Mouse (Mus musculus) kidney, embryonic 15.5 days (tissue): ENCODE measurements at regions not wholly inside any gene's neighbourhood (a gene's known extent, or its start where the extent isn't known, plus 50 kb on each side); places are given as distances from the start of the nearest gene placed in this dataset.
A peak's percentile ranks its signal among the peaks of the same experiment; 100 is the strongest.

ENCODE experiments used
- ATAC-seq: fragments of 200-750 bp; cut with Nextera tagmentation; replicated peaks from 2 replicates; pipeline ENCODE4 v1.8.0; 2017; ENCODE audit warnings: moderate TSS enrichment; ENCODE audit not compliant: low FRiP score
- H3K27ac ChIP-seq: fragments of 300-500 bp; sonication (generic); 2 replicates; pipeline ENCODE4 v1.5.1; 2015; ENCODE audit warnings: mild to moderate bottlenecking, inconsistent platforms
- H3K27me3 ChIP-seq: fragments of 300-500 bp; sonication (generic); 2 replicates; pipeline ENCODE4 v1.6.1; 2015; ENCODE audit warnings: inconsistent platforms
- H3K36me3 ChIP-seq: fragments of 300-500 bp; sonication (generic); 2 replicates; pipeline ENCODE4 v1.6.1; 2015; ENCODE audit warnings: inconsistent platforms
- H3K4me1 ChIP-seq: fragments of 300-500 bp; sonication (generic); 2 replicates; pipeline ENCODE4 v1.6.1; 2015; ENCODE audit warnings: inconsistent platforms
- H3K4me2 ChIP-seq: fragments of 300-500 bp; sonication (generic); 2 replicates; pipeline ENCODE4 v1.6.1; 2015; ENCODE audit warnings: moderate library complexity, mild to moderate bottlenecking, inconsistent platforms
- H3K4me3 ChIP-seq: fragments of 300-500 bp; sonication (generic); replicated peaks from 2 replicates; pipeline ENCODE4 v1.5.1; 2015; ENCODE audit warnings: mild to moderate bottlenecking, inconsistent platforms
- H3K9ac ChIP-seq: fragments of 300-500 bp; sonication (generic); 2 replicates; pipeline ENCODE4 v1.6.1; 2015; ENCODE audit warnings: mild to moderate bottlenecking, inconsistent platforms
- H3K9me3 ChIP-seq: fragments of 300-500 bp; sonication (generic); replicated peaks from 2 replicates; pipeline ENCODE4 v1.6.1; 2016; ENCODE audit warnings: inconsistent platforms
- WGBS: fragments of 180-500 bp; shearing (Covaris S2); methylation state at CpG from one replicate; pipeline ENCODE4 v1.1.7; 2015; ENCODE audit warnings: mixed read lengths; 5-methylcytosine and 5-hydroxymethylcytosine counted together

DNA sequence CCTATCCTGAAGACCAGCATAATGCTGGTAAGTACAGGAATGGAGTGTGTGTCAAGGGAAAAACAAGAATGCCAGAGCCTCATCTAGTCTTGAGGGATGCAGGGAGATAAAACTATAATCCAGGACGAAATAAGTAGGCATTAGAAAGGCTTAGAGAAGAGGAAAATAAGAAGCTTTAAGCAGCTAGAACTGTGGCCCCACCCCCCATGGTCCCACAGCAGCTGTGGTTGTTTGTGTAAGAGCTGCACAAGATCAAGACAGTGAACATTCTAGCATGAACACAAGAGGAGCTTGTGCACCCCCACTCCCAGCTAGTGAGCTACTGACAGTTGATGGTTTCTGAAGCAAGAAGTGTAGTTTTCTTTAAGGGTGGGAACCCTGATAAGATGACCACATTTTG lies 315.9 kb downstream of the Tmem135 start:
- ATAC-seq, result no peak
- Histone ChIP-seq H3K4me3 (no peak overlapping the region), H3K4me1 (no peaks in the 10 kb centered on the region), H3K36me3 (no peaks in the 10 kb centered on the region), H3K9me3 (no peaks in the 10 kb centered on the region), H3K27ac (no peak overlapping the region), H3K9ac (no peak overlapping the region), H3K27me3 (no peaks in the 10 kb centered on the region), H3K4me2 (no peak overlapping the region)
- WGBS, result 74% methylated on average over 1 of the region's 1 CpGs

DNA sequence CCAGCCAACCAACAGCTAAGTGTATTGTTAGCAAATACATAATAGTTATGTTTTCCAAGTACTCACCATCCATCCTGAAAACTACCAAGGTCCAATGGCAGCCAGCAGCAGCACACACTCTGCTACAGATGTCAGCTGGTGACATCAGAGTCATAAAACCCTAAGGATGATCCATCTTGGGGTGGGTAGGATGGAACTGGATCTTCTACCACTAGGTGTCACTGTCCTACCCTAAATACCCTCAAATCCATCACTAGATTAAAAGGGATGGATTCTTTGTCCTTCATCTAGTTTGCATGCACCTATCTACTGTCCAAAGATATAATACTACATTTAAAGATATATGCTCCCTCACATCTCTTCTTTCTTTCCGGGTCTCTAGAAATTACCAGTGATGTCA lies 317.7 kb downstream of the Tmem135 start:
- WGBS, result 88% methylated on average over 1 of the region's 1 CpGs
- no peak overlapping the region for H3K27ac ChIP-seq
- H3K4me2 ChIP-seq, result no peak overlapping the region
- H3K9ac ChIP-seq, result no peak overlapping the region
- H3K27me3 ChIP-seq, result no peaks in the 10 kb centered on the region
- no peak overlapping the region for H3K4me3 ChIP-seq
- no peaks in the 10 kb centered on the region for H3K36me3 ChIP-seq
- no peak; the same call in 1 of the 2 replicates for ATAC-seq
- no peaks in the 10 kb centered on the region for H3K4me1 ChIP-seq
- no peaks in the 10 kb centered on the region for H3K9me3 ChIP-seq

DNA sequence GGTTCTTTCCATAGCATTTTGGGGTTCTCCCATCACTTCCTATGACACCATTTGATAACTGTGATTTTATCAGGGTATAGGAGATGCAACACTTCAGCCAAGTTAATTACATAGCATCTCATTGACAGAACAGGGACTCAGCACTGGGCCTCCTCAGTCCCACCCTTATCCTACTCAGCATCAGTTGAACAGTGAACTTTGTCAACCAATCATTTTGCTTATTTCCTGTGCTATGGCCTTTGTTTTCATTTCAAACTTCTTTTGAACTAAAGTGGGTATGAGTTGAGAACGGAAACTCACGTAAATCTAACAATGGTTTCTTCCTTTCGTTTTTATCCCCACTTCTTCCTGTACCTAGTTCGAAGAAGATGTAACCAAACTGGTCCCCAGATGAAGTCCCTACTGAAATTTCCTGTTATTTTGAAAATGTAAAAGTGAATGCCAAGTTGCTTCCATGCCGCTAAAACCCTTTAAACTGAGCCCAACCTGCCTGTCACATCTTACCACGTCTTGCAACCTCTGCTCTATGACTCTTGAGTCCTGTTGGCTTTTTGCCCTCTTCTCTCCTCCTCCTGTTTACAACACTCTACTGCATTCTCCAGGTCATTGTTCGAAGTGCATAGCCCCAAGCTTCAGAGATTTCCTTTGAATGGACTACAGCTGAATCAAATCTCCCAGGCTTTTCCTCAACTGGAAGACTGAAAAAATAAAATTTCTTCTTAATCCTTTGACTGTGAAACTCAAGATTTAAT lies 329.9 kb downstream of the Tmem135 start:
- Histone ChIP-seq H3K27me3 (no peaks in the 10 kb centered on the region), H3K9me3 (no peaks in the 10 kb centered on the region), H3K4me3 (no peak overlapping the region), H3K9ac (no peak overlapping the region), H3K4me1 (no peaks in the 10 kb centered on the region), H3K27ac (no peak overlapping the region), H3K4me2 (no peak overlapping the region), H3K36me3 (no peaks in the 10 kb centered on the region)
- WGBS, result 71% methylated on average over 7 of the region's 7 CpGs
- ATAC-seq, result no peak

DNA sequence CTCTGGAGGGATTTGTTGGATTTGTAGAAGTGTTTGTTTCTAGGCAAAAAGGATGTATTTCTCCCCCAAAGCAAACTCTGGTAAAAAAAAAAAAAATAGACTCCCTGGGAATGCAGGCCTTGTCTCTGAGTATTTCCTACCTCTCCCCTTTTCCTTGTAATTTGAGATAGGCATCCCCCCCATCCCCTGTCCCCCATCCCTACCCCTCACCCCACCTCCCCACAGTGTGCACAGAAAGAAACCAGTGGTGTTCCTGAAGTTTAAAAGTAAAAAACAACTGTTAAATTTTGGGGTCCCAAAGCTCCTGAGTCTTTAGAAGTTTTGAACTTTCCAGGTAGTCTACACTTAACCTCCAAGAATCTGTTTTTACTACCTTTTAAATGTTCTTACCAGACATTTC lies 334.0 kb downstream of the Tmem135 start:
- no peak overlapping the region for H3K9ac ChIP-seq
- no peak for ATAC-seq

DNA sequence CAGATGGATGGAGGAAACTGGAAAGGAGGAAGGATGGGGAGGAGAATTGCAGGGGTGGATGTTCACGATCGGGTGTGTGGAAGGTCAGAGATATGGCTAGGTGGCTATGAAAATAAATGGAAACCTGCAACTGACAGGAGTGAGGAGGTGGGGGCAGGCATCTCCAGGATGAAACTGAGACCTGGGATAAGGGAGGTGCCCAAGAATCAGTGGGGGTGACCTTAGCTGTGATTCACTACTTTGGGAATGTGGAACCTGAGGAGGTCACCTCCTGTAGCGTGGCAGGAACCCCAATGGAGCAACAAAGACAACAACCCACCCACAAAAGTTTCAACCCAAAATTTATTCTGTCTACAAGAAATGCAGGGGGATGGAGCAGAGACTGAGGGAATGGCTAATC lies 339.6 kb downstream of the Tmem135 start:
- Histone ChIP-seq H3K9ac (no peak overlapping the region), H3K27me3 (no peaks in the 10 kb centered on the region), H3K36me3 (no peaks in the 10 kb centered on the region), H3K4me2 (no peak overlapping the region), H3K4me1 (peaks cover 7% of the 10 kb centered on the region; the same call in 1 of the 2 replicates), H3K27ac (no peak overlapping the region), H3K9me3 (no peaks in the 10 kb centered on the region), H3K4me3 (no peak overlapping the region)
- WGBS, result 39% methylated on average over 3 of the region's 3 CpGs
- peak; percentile 68 for ATAC-seq

More for the DNA sequence above, 334.0 kb downstream of the Tmem135 start:
- Histone ChIP-seq H3K9me3 (no peaks in the 10 kb centered on the region), H3K4me2 (no peak overlapping the region), H3K4me1 (no peaks in the 10 kb centered on the region), H3K36me3 (no peaks in the 10 kb centered on the region), H3K4me3 (no peak overlapping the region), H3K27me3 (no peaks in the 10 kb centered on the region), H3K27ac (no peak overlapping the region)

DNA sequence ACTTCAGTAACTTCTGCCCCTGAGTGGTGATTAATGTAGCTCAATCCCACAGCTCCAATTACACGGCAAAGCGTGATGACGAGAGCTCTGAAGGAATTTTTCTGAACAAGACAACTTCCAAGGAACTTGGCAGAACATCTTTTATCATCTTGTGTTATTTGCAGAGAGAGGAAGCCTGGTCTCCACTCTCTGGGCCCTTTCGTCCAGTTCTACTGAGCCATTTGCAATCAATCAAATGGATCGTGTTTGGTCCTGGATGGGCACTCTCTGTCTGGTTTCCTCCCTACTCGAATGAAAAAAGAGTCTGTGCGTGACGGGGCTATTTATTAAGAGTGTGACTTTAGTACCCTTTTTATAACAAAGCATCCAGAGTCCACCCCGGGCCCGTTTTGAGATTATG lies 340.4 kb downstream of the Tmem135 start:
- no peak overlapping the region for H3K9ac ChIP-seq
- peaks cover 7% of the 10 kb centered on the region; the same call in 1 of the 2 replicates for H3K4me1 ChIP-seq
- no peaks in the 10 kb centered on the region for H3K9me3 ChIP-seq
- H3K36me3 ChIP-seq, result no peaks in the 10 kb centered on the region
- H3K27ac ChIP-seq, result 0 out of 2 replicates have a peak overlapping the region, but pooled peaks have one; percentile 45
- H3K4me2 ChIP-seq, result no peak overlapping the region
- ATAC-seq, result peak; percentile 57
- WGBS, result 24% methylated on average over 10 of the region's 10 CpGs
- no peak overlapping the region for H3K4me3 ChIP-seq
- H3K27me3 ChIP-seq, result no peaks in the 10 kb centered on the region

DNA sequence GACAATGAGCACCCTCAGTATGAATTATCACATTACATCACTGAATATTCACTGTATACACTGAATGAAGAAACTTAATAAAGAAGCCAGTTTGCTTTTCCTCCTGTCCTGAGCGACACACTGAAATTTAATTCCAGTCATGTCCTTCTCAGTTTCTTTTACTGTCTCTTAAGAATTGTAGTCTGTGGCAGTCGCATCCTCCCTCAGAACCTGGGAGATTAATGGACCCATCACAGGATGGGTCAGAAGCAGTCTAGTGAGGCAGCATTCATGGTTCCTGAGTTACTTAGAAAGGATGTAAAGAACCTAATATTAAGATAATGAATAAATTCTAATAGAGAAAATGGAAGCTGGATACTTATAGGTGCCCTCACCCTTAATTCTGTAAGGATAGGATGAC lies 349.5 kb downstream of the Tmem135 start:
- Histone ChIP-seq H3K4me3 (no peak overlapping the region), H3K4me1 (peaks cover 5% of the 10 kb centered on the region; the same call in 1 of the 2 replicates), H3K27me3 (no peaks in the 10 kb centered on the region), H3K9ac (no peak overlapping the region), H3K27ac (no peak overlapping the region), H3K36me3 (no peaks in the 10 kb centered on the region), H3K9me3 (no peaks in the 10 kb centered on the region), H3K4me2 (no peak overlapping the region)
- ATAC-seq, result peak; percentile 74
- WGBS, result 36% methylated on average over 2 of the region's 2 CpGs

DNA sequence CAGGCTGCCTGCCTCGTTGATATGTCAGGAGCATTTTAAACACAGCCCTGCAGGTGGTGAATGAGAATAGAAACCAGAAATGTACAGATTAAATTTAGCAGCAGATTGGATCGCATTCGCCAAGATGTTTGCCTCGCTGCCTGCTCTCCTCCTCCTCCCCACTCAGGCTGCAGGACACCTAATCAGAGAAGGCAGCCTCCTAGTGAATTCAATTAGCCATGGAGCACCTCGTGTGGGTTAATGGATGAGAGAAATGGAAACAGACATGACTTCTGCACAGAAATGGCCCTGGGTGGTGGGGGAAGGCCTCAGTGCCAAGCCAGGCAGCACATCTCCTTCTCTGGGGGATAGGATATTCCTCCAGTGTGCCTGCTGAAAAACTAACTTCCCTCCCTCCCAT lies 352.8 kb downstream of the Tmem135 start:
- H3K9me3 ChIP-seq, result no peaks in the 10 kb centered on the region
- no peak overlapping the region for H3K4me3 ChIP-seq
- H3K9ac ChIP-seq, result no peak overlapping the region
- H3K36me3 ChIP-seq, result no peaks in the 10 kb centered on the region
- H3K27ac ChIP-seq, result no peak overlapping the region
- peak; percentile 53; the same call in 1 of the 2 replicates for ATAC-seq
- no peak overlapping the region for H3K4me2 ChIP-seq
- peaks cover 5% of the 10 kb centered on the region; the same call in 1 of the 2 replicates for H3K4me1 ChIP-seq
- no peaks in the 10 kb centered on the region for H3K27me3 ChIP-seq
- WGBS, result 49% methylated on average over 5 of the region's 5 CpGs

DNA sequence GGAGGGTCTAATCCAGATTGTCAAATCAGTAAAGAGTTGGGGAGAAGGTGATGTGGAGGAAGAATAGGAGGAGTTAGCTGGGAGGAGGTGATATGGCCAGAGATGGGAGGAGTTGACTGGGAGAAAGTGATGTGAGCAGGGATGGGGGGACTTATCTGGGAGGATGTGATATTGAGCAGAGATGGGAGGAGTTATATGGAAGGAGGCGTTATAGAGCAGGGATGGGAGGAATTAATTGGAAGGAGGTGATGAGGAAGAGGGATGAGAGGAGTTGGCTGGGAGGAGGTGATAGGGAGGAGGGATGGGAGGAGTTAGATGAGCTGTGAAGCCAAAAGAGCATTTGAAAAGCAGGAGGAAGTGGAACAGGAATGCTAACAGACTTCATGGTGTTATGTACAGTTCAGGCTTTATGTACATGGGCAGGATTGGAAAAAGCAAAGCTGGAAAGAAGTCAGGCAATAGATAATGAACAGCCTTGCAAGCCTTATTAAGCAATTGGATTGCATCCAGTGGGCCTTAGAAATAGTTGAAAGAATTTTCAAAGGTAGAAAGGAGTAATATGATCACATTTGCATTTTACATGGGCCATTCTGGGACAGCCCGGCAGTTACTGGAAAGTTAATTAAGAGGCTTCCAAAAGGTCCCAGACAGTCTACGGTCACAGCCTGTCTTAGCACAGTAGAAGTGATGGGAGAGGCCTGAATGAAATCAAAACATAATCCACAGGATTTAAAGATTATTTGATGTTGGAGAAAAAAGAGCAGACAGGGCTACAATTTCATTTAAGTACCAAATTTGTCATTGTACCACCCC lies 357.4 kb downstream of the Tmem135 start:
- Histone ChIP-seq H3K4me3 (no peak overlapping the region), H3K9ac (no peak overlapping the region), H3K27me3 (no peaks in the 10 kb centered on the region), H3K4me2 (no peak overlapping the region), H3K36me3 (no peaks in the 10 kb centered on the region), H3K4me1 (peaks cover 5% of the 10 kb centered on the region; the same call in 1 of the 2 replicates), H3K27ac (no peak overlapping the region), H3K9me3 (no peaks in the 10 kb centered on the region)
- 52% methylated on average over 3 of the region's 3 CpGs for WGBS
- ATAC-seq, result no peak

DNA sequence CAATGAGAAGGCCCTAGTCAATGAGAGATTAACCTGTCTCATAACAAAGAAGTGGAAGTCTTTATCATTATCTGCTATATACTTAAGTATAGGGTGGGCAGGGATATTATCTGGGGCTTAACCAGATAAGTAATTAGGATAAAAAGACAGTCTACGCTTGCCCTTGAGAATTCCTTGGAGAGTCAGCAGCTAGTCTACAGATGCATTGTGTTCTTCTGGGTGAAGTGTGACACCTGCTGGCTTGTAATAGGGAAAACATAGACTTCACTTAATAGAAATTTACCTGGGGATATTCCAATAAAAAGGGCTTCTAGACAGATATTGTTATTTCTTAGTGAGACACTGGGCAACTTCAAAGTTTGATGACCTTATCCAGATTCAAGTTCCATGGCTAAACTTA lies 361.0 kb downstream of the Tmem135 start:
- 55% methylated on average over 1 of the region's 1 CpGs for WGBS
- Histone ChIP-seq H3K9me3 (no peaks in the 10 kb centered on the region), H3K27ac (no peak overlapping the region), H3K4me2 (no peak overlapping the region), H3K4me3 (no peak overlapping the region), H3K27me3 (no peaks in the 10 kb centered on the region), H3K36me3 (no peaks in the 10 kb centered on the region), H3K4me1 (peaks cover 13% of the 10 kb centered on the region), H3K9ac (no peak overlapping the region)
- ATAC-seq, result no peak

DNA sequence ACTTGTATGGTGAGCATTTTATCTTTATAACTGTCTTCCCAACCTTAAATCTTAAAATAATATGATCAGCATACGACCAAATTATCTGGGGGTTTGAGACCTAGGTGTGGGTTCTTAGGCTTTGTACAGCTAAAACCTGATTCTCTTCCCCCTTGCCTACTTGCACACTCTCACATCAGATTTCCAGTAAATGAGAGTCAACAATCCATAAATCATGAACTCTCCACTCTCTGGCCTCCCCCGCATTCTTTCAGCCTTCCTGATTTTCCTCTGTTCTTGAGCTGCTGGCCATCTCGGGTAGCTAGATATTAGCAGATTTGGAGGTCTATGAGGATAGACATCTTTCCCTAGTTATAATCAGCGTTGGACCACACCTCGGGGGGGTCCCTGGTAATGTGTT lies 362.7 kb downstream of the Tmem135 start:
- no peak overlapping the region for H3K4me2 ChIP-seq
- peak; percentile 62 for ATAC-seq
- no peaks in the 10 kb centered on the region for H3K9me3 ChIP-seq
- H3K4me3 ChIP-seq, result no peak overlapping the region
- H3K4me1 ChIP-seq, result peaks cover 13% of the 10 kb centered on the region
- WGBS, result 44% methylated on average over 5 of the region's 5 CpGs
- H3K36me3 ChIP-seq, result no peaks in the 10 kb centered on the region
- H3K9ac ChIP-seq, result no peak overlapping the region
- H3K27me3 ChIP-seq, result no peaks in the 10 kb centered on the region
- H3K27ac ChIP-seq, result no peak overlapping the region

DNA sequence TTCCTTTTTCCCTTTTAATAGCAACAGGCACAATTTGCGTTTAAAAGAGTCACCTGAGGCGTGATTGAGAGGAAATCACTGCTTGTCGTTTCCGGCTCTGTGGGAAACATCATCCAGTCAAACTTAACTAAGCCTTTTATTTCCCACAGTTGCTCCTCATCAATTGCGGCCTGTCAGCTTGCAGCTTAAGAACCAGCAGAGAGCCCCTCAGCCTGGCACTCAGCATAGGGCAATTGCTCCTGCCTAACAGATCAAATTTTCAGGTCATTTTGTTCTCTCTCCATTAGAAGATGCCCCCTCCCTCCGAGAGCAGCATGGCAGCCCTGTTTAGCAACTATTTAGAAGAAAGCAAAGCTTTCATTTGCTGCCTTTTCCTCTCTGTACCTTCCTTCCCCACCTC lies 363.9 kb downstream of the Tmem135 start:
- Histone ChIP-seq H3K9ac (no peak overlapping the region), H3K36me3 (no peaks in the 10 kb centered on the region), H3K27me3 (no peaks in the 10 kb centered on the region), H3K4me3 (no peak overlapping the region), H3K27ac (no peak overlapping the region), H3K4me1 (peaks cover 13% of the 10 kb centered on the region), H3K4me2 (no peak overlapping the region), H3K9me3 (no peaks in the 10 kb centered on the region)
- 19% methylated on average over 6 of the region's 6 CpGs for WGBS
- no peak for ATAC-seq
